Mouse (Mus musculus): Measurements from ENCODE around the gene 1700088E04Rik. TPM values are rescaled to one million over a fixed set of nuclear protein-coding genes. Genes with fewer than 3 reads are reported as not detected.
A peak's percentile ranks its signal among the peaks of the same experiment; 100 is the strongest.

1700088E04Rik gene
- total RNA-seq (2021): 10 to 100 TPM in 1 of 2 experiments, 1 to 10 TPM in 1; 7.3 to 10.8 TPM
- long read RNA-seq, experiment 1, partial matches to known transcripts: 0 of 6 reads
- long read RNA-seq, experiment 1, other reads (novel, unspliced or antisense): 0 of 6 reads
- long read RNA-seq, experiment 2, partial matches to known transcripts: 1 of 5 reads
- long read RNA-seq, experiment 2, other reads (novel, unspliced or antisense): 0 of 5 reads

DNA sequence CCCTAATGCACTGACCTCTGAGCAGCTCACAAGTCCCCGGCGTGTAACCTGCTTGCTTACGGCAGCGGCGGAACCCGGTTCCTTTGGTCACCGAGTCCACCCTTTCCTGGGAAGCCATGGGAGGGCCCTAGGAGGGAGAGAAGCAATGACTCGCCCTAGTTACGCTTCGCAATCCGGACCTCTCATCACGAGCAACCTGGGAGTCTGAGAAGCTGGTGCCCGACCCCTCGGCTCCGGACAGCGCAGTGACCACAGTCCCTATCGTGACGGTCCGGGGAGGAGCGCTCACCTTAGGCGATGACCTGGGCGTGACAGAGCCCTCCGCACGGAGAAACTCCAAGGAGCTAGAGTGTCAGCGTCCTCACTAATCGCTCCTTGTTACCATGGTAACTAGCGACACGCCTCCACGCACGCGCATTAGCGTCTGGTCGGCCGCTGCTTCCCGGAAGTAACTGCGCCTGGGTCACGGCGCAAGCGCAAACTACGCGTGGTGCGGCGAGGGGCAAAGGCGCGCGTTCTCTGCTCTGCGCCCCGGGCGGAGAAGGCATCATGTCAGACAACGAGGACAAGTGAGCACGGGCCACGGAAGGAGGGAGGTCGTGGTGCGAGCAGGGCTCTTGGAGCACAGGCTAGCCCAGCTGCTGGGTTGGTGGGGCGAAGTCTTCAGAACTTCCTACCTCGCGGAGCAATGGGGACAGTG, at the start of gene 1700088E04Rik, which contains the start of gene Polr2f:
Gene 1700088E04Rik (minus strand): TSS at position 388 of the 700 bp plus-strand sequence.
Gene Polr2f (plus strand): TSS at position 144 of the 700 bp plus-strand sequence.
- DNase-seq (ENCODE audit: low spot score in 2 of 2): peak; percentile 96

GRCm38 (mm10) chr15:79187819-79188218, 46.8 kb upstream of the 1700088E04Rik start:
- DNase-seq (ENCODE audit: low spot score in 2 of 2): no peak

DNA sequence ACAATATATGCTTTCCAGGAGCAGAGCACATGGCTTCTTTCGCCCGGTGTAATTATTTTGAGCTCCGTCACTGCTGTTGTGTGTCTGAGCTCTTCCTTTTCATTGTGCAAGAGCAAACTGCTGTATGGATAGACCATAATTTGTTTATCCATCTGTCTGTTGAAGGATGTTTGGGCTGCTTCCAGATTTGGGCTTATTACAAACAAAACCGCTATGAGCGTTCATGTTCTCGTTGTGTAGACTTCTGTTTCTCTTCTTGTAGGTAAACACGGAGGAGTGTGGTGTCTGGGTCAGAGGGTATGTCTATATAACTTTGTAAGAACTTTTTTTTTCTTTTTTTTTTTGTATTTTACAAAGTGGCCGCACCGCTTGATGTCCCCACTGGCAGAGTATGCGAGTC, 44.2 kb upstream of the 1700088E04Rik start:
- no peak for DNase-seq (ENCODE audit: low spot score in 2 of 2)

- DNase-seq (ENCODE audit: low spot score in 2 of 2): no peak
Measured at GRCm38 (mm10) chr15:79176905-79177304, 35.9 kb upstream of the 1700088E04Rik start.

DNA sequence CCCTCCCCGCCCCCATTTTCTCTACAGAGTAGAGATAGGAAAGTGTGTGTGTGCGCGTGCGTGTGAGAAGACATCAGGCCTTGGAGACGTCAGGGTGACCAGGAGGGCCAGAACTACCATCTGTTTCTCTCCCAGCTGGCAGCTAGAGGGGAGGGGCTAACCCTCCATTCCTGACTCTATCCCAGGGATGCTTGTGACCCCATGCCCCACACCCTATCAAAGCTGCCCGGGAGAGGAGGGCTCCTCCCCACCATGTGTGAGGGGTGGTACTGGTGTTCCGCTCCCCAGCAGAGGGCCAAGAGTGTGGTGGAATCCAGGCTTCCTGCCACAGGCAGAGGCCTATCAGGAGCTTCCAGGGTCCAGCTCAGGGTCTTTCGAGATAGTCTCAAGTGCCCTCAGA, 25.7 kb upstream of the 1700088E04Rik start:
- no peak for DNase-seq (ENCODE audit: low spot score in 2 of 2)

DNA sequence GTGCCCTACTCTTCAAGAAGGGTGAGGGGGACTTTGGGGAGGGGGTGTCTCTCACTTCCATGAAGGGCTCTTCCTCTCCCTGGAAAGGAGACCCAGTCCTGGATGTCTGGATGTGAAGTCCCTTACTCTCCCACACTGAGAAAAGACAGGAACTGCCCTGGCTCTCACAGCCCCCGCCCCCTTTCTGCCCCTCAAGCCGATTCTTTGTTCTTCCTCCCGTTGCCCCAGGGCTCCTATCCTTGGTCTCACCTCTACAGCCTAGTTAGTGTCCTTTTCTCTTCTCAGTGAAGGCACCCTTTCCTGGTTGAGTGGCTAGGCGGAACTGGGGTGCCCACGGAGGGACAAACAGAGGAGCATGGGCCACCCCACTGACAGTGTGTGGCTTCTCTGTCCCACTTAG, 24.1 kb upstream of the 1700088E04Rik start, which contains the start of gene Sox10:
Gene Sox10 (minus strand): TSS at position 101 of the 400 bp plus-strand sequence.
- DNase-seq (ENCODE audit: low spot score in 2 of 2): no peak

- no peak for DNase-seq (ENCODE audit: low spot score in 2 of 2)
Measured at GRCm38 (mm10) chr15:79164251-79164650, 23.2 kb upstream of the 1700088E04Rik start.

DNA sequence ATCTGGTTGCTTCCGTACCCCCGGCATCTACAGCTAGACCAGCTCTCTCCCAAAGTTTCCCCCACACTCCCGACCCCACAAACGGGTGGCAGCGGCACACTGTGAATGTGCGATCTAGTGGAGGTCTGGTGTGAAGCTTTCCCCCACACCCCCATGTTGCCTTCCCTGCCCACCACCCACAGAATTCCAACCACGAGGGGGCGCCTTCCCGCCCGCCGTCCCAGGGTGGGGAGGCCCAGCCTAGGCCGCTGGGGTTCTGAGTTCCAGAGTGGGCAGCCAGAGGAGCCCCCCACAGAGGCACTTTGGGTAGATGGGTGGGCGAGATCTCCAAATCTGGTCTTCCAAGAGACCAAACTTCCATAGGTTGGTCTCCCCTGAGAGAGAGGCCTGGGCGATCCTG, 21.8 kb upstream of the 1700088E04Rik start:
- DNase-seq (ENCODE audit: low spot score in 2 of 2): no peak

- DNase-seq (ENCODE audit: low spot score in 2 of 2): no peak
Measured at GRCm38 (mm10) chr15:79162301-79162700, 21.2 kb upstream of the 1700088E04Rik start.

- no peak for DNase-seq (ENCODE audit: low spot score in 2 of 2)
Measured at GRCm38 (mm10) chr15:79155572-79155971, 14.5 kb upstream of the 1700088E04Rik start.

- DNase-seq (ENCODE audit: low spot score in 2 of 2): no peak
Measured at GRCm38 (mm10) chr15:79152709-79153108, 11.7 kb upstream of the 1700088E04Rik start.

DNA sequence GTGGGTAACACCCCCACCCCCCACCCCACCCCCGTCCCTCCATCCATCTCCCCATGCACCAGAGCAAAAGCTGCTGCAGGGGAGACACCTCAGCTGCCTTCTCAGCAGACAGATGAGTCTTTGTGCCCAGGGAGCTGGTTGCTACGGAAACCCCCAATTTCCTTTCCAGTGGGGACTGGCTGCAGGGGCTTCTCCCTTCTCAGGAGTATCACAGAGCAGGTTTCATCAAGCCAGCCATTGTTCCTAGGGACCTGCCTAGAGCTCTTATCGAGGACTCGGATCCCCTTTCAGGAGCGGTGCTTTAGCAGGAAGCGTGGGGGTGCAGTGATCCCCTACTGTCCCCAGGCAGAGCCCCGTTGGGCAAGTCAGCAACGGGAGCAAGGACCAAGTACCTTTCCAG, 10.8 kb upstream of the 1700088E04Rik start:
- no peak for DNase-seq (ENCODE audit: low spot score in 2 of 2)

DNA sequence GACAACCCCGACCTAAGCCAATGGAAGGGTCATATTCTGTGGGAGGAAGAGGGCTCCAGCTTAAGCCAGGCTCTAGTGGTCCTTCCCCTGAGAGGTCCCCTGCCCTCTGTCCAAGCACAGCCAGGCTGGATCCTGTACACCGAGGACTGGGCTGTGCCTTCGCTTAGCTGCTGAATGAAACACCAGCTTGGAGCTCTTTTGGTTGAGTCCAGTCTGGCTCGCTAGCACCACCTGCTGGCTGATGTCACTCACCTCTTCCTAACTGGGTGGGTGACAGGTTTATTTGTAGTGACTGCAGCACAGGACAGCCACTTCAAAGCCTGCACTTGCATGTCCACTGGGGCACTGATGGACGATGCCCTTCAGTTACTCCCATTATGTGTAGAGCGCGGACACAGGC, 7.5 kb upstream of the 1700088E04Rik start:
- DNase-seq (ENCODE audit: low spot score in 2 of 2): peak; percentile 77 to 89

GRCm38 (mm10) chr15:79145522-79145921, 4.5 kb upstream of the 1700088E04Rik start:
- DNase-seq (ENCODE audit: low spot score in 2 of 2): no peak

- no peak for DNase-seq (ENCODE audit: low spot score in 2 of 2)
Measured at GRCm38 (mm10) chr15:79144021-79144420, 3.0 kb upstream of the 1700088E04Rik start.

DNA sequence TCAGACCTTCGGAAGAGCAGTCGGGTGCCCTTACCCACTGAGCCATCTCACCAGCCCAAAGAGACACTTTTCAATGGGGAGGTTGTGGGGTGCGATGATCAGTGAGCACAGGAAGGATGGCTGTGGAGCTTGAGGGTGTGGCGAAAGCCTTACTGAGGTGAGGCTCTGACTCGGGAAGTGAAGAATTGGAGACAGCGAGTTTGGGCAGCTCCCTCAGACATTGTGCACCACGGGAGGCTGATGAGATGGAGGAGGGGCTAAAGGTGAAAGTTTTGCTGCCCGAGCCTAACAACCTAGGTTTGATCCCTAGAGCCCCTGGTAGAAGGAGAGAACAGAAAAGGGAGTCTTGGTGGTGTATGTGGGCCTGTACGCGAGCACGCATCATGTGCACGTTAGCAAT, 2.3 kb upstream of the 1700088E04Rik start:
- no peak for DNase-seq (ENCODE audit: low spot score in 2 of 2)

GRCm38 (mm10) chr15:79141566-79141917, 489 bp upstream of the 1700088E04Rik start:
- no peak for DNase-seq (ENCODE audit: low spot score in 2 of 2)

DNA sequence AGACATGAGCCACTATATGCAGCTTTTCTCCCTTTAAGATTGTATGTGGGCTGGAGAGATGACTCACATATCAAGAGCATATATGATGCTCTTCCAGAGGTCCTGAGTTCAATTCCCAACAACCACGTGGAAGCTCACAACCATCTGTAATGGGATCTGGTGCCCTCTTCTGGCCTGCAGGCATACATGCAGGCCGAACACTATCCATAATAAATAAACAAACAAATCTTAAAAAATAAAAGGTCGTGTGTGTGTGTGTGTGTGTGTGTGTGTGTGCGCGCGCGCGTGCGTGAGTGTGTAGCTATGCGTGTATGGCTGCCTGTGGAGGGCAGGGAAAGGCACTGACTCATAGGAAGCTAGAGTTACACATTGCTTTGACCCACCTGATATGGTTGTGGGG, 1.4 kb downstream of the 1700088E04Rik start:
- no peak for DNase-seq (ENCODE audit: low spot score in 2 of 2)

DNA sequence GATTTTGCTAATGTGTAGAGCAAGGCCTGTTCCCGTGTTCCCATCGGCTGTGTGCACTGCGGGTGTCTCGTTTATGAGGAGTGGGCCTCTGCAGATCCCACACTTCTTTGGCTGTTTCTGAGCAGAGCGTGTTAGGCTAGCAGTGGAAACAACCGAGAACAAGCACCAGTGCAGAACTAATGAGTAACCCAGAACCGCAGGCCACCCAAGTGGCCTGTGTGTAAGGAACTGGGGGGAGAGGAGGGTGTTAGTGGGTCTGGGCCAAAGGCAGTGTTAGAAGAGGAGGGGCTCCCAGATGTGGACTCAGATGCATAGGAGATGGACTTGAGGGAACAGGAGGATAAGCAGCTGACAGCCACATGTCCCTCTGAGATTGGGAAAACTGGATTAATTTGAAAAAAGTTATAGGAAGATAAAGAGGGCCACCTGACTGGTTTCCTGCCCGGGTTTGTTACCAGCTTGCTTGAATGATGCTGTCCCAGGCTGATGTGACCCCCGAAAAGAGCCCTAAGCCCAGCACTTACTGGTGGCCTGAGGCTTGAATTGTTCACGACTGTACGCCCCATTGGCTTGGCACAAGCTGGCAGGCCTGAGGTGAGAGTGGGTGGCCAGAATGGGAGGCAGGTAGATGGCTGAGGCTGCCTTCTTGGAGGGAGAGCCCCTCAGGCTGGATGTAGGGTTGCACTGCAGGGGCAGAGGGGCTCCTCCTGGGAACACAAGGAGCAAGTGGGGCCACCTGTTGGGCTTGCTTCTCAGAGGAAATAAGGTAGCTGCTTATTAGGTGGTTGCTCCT, 5.1 kb downstream of the 1700088E04Rik start:
- DNase-seq (ENCODE audit: low spot score in 2 of 2): no peak

DNA sequence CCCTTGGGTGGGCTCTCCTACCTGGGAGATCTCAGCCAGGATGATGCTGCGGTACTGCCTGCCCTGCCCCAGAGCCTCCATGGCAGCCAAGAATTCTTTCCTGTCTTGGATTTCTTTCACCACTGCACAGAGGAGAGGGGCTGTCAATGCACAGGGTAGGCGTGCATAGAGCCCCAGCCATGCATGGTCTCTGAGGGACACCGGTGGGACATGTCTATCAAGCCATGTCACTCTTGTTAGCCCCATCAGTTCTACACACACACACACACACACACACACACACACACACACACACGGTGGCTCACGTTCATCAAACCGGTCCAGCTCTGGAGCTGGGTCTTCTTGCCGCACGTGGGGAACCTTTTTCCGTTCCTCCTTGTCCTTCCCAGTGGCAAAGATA, 5.7 kb downstream of the 1700088E04Rik start:
- no peak for DNase-seq (ENCODE audit: low spot score in 2 of 2)

DNA sequence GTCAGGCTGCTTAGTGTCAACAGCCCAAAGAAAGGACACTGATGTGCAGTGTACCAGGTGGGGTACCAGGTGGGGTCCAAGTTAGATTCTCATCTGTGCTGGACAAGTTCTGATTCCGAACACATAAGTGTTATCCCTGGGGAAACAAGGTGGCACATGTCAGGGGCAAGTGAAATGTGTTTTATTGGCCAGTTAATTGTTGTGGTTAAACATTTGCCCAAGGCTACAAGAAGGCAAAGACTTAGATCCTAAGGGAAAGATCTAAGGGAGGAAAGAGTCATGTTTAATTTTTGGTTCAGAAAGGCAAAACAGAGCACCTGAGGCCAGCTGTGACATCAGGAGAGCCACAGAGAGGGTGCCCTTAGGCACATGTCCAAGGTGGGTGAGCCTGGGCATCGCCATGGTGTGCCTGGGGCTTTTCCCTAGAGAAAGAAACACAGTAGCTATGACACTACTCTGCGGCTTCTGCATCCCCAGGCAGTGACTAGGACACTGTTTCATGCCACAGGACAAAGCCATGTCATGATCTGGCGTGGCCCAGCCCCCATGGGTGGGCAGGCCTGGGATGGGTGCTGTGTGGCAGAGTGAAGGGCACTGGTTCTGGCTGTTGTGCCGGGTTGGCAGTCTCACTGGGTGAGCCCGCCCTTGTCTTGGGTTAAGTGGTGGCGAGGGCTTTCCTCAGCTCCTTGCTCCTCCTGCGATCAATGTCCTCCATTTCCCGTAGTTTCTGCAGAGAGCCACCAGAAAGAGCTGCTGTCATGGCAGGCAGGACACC, 6.4 kb downstream of the 1700088E04Rik start:
- no peak for DNase-seq (ENCODE audit: low spot score in 2 of 2)
